Mouse (Mus musculus) myocyte (in vitro differentiated cells): ENCODE measurements around the gene Pole4. TPM values are rescaled to one million over a fixed set of nuclear protein-coding genes. Genes with fewer than 3 reads are reported as not detected.
"Not testable (repeated sequence)": the region's sequence is repeated elsewhere in the genome, so short reads cannot be mapped to it uniquely, and the experiment has no call there.

Source experiments
- H3K27me3 ChIP-seq: one replicate; pipeline ENCODE4 v1.6.1; 2011; ENCODE audit not compliant: control insufficient read depth, insufficient read depth, insufficient read length
- H3K36me3 ChIP-seq: one replicate; pipeline ENCODE4 v1.6.1; 2011; ENCODE audit not compliant: control insufficient read depth, insufficient read depth
- H3K4me2 ChIP-seq: one replicate; pipeline ENCODE4 v1.6.1; 2011; ENCODE audit warnings: low read depth, control low read depth
- H3K4me3 ChIP-seq: one replicate; pipeline ENCODE4 v1.5.1; 2011; ENCODE audit warnings: mild to moderate bottlenecking, control low read depth, moderate library complexity
- H3K79me2 ChIP-seq: one replicate; pipeline ENCODE4 v1.6.1; 2011; ENCODE audit not compliant: control insufficient read depth, insufficient read depth
- H3ac ChIP-seq: one replicate; pipeline ENCODE4 v1.6.1; 2011; ENCODE audit not compliant: control insufficient read depth, insufficient read length
- CEBPB ChIP-seq: IDR thresholded peaks from 2 replicates; pipeline ENCODE4 v1.6.1; 2011; ENCODE audit warnings: mild to moderate bottlenecking, moderate library complexity; ENCODE audit not compliant: poor library complexity, insufficient read depth, severe bottlenecking
- E2F4 ChIP-seq: IDR thresholded peaks from one replicate; pipeline ENCODE4 v1.6.1; 2011; ENCODE audit warnings: mild to moderate bottlenecking, control low read depth, moderate library complexity; ENCODE audit not compliant: insufficient read depth
- MAX ChIP-seq: IDR thresholded peaks from one replicate; pipeline ENCODE4 v1.6.1; 2011; ENCODE audit warnings: low read depth, mild to moderate bottlenecking, control low read depth
- MYOD1 ChIP-seq, 3 experiments: IDR thresholded peaks; one replicate each; pipeline ENCODE4 v1.6.1; 2011; ENCODE audit warnings: control low read depth in 2 of 3, low read depth in 2 of 3, mild to moderate bottlenecking in 2 of 3, moderate library complexity in 1 of 3; ENCODE audit not compliant: insufficient read length in 2 of 3, control insufficient read depth in 1 of 3
- MYOG ChIP-seq, 3 experiments: IDR thresholded peaks; one replicate each; pipeline ENCODE4 v1.6.1; 2011; ENCODE audit warnings: control low read depth in 2 of 3, low read depth in 2 of 3, mild to moderate bottlenecking in 2 of 3; ENCODE audit not compliant: insufficient read length in 2 of 3, control insufficient read depth in 1 of 3, insufficient read depth in 1 of 3
- POLR2A ChIP-seq: IDR thresholded peaks from one replicate; pipeline ENCODE4 v1.6.1; 2011; ENCODE audit warnings: low read depth, mild to moderate bottlenecking, control low read depth, moderate library complexity; ENCODE audit not compliant: insufficient read length
- POLR2AphosphoS2 ChIP-seq: IDR thresholded peaks from one replicate; pipeline ENCODE4 v1.6.1; 2011; ENCODE audit warnings: low read depth, control low read depth; ENCODE audit not compliant: insufficient read length
- REST ChIP-seq: IDR thresholded peaks from one replicate; pipeline ENCODE4 v1.6.1; 2011; ENCODE audit warnings: mild to moderate bottlenecking, control low read depth, moderate library complexity; ENCODE audit not compliant: insufficient read depth, insufficient read length
- SRF ChIP-seq: IDR thresholded peaks from one replicate; pipeline ENCODE4 v1.6.1; 2011; ENCODE audit warnings: low read depth; ENCODE audit not compliant: control insufficient read depth, insufficient read length
- TCF12 ChIP-seq: IDR thresholded peaks from one replicate; pipeline ENCODE4 v1.6.1; 2011; ENCODE audit warnings: mild to moderate bottlenecking, control low read depth; ENCODE audit not compliant: poor library complexity, insufficient read depth, severe bottlenecking
- TCF3 ChIP-seq: IDR thresholded peaks from one replicate; pipeline ENCODE4 v1.6.1; 2011; ENCODE audit warnings: low read depth, control low read depth; ENCODE audit not compliant: insufficient read length
- USF1 ChIP-seq: IDR thresholded peaks from one replicate; pipeline ENCODE4 v1.6.1; 2011; ENCODE audit warnings: low read depth, mild to moderate bottlenecking, control low read depth, moderate library complexity
- polyA plus RNA-seq: library from polyadenylated mRNA; unstranded; fragments of >200 nt; fragmentation: generic; extraction: Trizol; gene quantifications from one replicate; pipeline ENCODE4 v1.2.1, GENCODE M21; 2012; ENCODE audit warnings: missing spikeins

The Pole4 gene
- polyA plus RNA-seq, 1 experiment: 43.8 TPM

GRCm38 (mm10) chr6:82647001-82647400 is 58.2 kb downstream of the Pole4 start:
- Histone ChIP-seq H3K4me2 (no peak overlapping the region), H3K27me3 (no peaks in the 10 kb centered on the region), H3K79me2 (no peaks in the 10 kb centered on the region), H3K36me3 (peaks cover 20% of the 10 kb centered on the region), H3ac (no peak overlapping the region), H3K4me3 (no peak overlapping the region)
- TF ChIP-seq MYOD1 (IDR thresholded peaks at IDR 0.05; ENCODE audit: control insufficient read depth in 1 of 3, insufficient read length in 2 of 3, low read depth in 2 of 3) (no peak), POLR2AphosphoS2 (no peak), MAX (no peak), SRF (no peak)

DNA sequence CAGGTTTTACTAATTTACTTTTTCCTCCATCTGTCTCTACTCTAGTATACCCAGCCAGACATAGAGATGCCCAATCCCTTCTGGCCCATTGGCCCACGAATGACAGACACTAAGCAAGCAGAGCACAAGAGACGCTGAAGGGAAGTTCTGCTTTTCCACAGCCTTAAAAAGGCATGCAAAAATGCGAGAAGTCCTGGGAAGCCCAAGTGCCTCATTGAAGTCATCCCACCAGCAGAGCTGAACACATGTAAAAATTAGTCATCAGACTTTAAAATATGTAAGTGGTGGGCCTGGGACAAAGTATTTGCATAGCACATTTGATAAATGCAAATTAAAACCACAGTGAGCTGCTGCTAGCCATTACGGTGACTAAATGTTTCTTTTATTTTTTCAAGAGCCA is 65.1 kb downstream of the Pole4 start:
- H3K27me3 ChIP-seq: no peaks in the 10 kb centered on the region
- H3K4me3 ChIP-seq: no peak overlapping the region
- H3K36me3 ChIP-seq: peaks cover 3% of the 10 kb centered on the region
- H3K4me2 ChIP-seq: no peak overlapping the region
- H3K79me2 ChIP-seq: no peaks in the 10 kb centered on the region
- TF ChIP-seq MYOD1 (IDR thresholded peaks at IDR 0.05; ENCODE audit: control insufficient read depth in 1 of 3, insufficient read length in 2 of 3, low read depth in 2 of 3) (no peak), E2F4 (no peak), POLR2A (no peak)
- no peak overlapping the region for H3ac ChIP-seq

GRCm38 (mm10) chr6:82625331-82625730 is 79.8 kb downstream of the Pole4 start:
- H3K79me2 ChIP-seq, H3ac ChIP-seq, H3K4me2 ChIP-seq, H3K27me3 ChIP-seq, H3K36me3 ChIP-seq, H3K4me3 ChIP-seq: not testable (repeated sequence)

GRCm38 (mm10) chr6:82613201-82613600 is 92.0 kb downstream of the Pole4 start:
- TF ChIP-seq CEBPB: no peak
- no peak for TF ChIP-seq MYOD1 (IDR thresholded peaks at IDR 0.05; ENCODE audit: control insufficient read depth in 1 of 3, insufficient read length in 2 of 3, low read depth in 2 of 3)
- H3K4me2 ChIP-seq: no peak overlapping the region

DNA sequence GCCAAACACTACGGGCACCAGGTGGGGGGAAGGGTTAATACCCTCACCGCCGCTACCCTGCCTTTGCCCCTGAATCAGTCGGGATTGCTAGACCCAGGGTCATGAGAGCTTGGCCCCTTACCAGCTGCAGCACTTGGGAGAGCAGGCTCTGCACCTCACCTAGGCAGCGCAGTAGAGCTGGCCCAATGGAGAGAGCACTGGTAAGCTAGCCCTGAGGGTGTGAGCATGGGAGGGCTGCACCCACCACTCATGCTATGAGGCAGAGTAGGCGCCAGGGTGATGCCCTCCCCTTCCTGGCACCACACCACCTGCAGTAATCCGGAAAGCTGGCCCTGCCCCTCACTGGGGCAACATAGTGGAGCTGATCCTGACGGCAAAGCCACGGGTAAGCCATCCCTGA is 94.1 kb downstream of the Pole4 start:
- no peaks in the 10 kb centered on the region for H3K79me2 ChIP-seq
- H3K4me3 ChIP-seq: no peak overlapping the region
- no peak overlapping the region for H3K4me2 ChIP-seq
- no peaks in the 10 kb centered on the region for H3K27me3 ChIP-seq
- TF ChIP-seq MYOD1 (IDR thresholded peaks at IDR 0.05; ENCODE audit: control insufficient read depth in 1 of 3, insufficient read length in 2 of 3, low read depth in 2 of 3): no peak
- TF ChIP-seq E2F4: no peak
- no peak for TF ChIP-seq TCF12
- TF ChIP-seq USF1: no peak
- TF ChIP-seq MYOG (IDR thresholded peaks at IDR 0.05; ENCODE audit: control insufficient read depth in 1 of 3, insufficient read depth in 1 of 3, insufficient read length in 2 of 3, low read depth in 2 of 3): no peak
- no peak for TF ChIP-seq POLR2A
- no peak for TF ChIP-seq CEBPB
- TF ChIP-seq REST: no peak
- TF ChIP-seq POLR2AphosphoS2: no peak
- TF ChIP-seq TCF3: no peak
- TF ChIP-seq MAX: no peak
- TF ChIP-seq SRF: no peak
- no peak overlapping the region for H3ac ChIP-seq
- H3K36me3 ChIP-seq: no peaks in the 10 kb centered on the region

More at GRCm38 (mm10) chr6:82613201-82613600, 92.0 kb downstream of the Pole4 start:
- H3ac ChIP-seq: no peak overlapping the region
- no peaks in the 10 kb centered on the region for H3K79me2 ChIP-seq
- no peak overlapping the region for H3K4me3 ChIP-seq
- H3K36me3 ChIP-seq: no peaks in the 10 kb centered on the region
- H3K27me3 ChIP-seq: no peaks in the 10 kb centered on the region

DNA sequence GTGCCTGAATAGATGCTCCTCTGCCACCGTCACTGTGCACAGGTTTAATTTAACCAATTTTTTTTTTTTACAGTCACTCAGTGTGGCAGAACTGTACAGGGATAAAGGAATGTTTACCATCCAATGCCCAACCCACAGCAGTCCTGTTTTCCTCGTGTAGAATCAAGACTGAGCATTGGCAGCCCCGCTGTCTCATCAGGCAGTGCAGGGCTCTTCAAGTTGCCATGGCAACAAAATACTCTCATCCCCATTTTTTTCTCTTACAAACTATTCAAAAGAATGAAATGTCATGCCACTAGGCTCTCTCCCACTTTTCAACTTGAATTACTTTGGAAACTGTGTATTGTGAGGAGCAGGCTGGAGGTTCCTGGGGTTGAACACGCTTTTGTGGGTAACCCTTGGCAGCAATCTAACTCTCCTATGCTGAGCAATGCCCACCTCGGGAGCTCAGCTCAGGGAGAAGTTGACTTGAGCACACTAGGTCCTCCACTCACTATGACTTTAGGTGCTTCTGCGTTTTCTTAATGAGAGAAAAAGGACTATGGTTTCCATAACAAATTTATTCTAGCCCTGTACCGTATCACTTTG is 95.7 kb downstream of the Pole4 start:
- H3K4me2 ChIP-seq: no peak overlapping the region
- H3K79me2 ChIP-seq: no peaks in the 10 kb centered on the region
- no peak overlapping the region for H3ac ChIP-seq
- H3K4me3 ChIP-seq: no peak overlapping the region
- no peaks in the 10 kb centered on the region for H3K36me3 ChIP-seq
- no peaks in the 10 kb centered on the region for H3K27me3 ChIP-seq
- TF ChIP-seq MAX (no peak), REST (no peak), USF1 (no peak)
